Mouse (Mus musculus) R1 (cell line): Measurements from ENCODE around the gene Ddx46.
A peak's percentile ranks its signal among the peaks of the same experiment; 100 is the strongest.

Experiments used
- DNase-seq: peaks from one replicate; pipeline ENCODE4 v3.0.0-alpha.2; 2018; ENCODE audit warnings: low read depth, low spot score

The Ddx46 gene

GRCm38 (mm10) chr13:55721516-55721915, 86.7 kb downstream of the Ddx46 start:
- DNase-seq: no peak

DNA sequence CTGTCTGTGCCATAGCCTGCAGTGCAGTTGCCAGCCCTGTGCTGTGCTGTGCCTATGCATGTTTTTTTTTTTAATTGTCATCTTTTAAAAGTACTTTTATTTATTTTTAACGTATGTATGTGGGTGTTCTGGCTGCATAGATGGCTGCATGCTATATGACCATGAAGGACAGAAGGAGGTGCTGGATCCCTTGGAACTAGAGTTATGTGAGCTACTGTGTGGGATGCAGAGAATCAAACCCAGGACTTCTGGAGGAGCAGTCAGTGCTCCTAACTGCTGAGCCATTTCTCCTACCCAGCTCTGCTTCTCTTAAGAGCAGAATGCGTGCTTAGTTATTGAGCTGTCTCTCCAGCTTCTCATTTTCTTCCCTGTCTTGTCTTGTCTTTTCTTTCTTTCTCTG, 87.2 kb downstream of the Ddx46 start:
- no peak for DNase-seq

GRCm38 (mm10) chr13:55726598-55727119, 91.8 kb downstream of the Ddx46 start:
- DNase-seq: no peak

DNA sequence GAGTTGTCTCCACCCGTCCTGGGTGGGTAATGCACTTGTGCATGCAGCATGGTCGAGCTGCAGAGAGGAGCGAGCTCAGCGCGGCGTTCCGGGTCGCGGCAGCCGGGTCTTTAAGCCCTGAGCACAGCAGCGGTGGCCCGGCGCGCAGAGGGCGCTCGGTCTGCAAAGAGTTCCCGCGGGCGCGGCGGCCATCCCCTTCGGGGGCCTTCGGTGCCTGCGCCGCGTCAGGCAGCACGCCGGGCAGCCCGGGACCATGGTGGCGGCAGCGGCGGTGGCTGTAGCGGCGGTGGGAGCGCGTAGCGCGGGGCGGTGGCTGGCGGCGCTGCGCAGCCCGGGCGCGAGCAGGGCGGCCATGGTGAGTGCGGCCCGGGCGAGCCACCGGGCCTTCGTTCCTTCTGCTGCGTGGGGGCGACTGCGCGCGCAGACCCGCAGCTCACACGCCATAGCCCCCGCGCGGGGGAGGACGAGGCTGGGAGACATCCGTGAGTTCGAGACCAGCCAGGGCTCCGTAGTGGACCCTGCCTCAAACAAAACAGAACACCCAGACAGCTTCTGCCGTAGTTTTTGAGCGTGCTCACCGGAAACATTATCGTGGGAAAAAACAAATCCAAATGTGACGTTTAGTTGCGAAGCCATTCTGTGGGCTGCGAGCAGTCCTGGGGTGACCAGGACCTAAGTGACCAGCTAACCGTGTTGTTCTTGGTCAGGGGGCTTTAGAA, 92.5 kb downstream of the Ddx46 start, which contains the start of gene Pcbd2:
Gene Pcbd2 (plus strand): TSS at position 249 of the 719 bp plus-strand sequence.
- DNase-seq: peak; percentile 75

DNA sequence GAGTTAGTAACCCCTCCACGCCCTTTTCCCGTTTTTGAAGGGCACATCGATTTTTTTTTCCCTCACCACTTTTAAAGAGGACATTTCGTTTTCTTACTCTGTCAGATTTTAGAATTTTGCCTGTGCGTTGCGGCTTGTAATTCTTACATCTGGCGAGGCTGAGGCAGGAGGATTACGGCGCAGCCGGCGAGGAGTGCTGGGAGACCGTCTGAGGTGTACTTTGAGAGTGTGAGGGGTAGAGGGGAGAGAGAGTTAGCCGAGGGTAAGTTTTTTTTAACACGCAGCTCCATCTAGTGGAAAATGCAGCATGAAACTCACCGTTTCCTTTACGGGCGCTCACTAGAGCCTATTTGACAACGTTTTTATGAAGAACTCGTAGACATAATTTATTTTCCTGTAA, 93.0 kb downstream of the Ddx46 start:
- peak; percentile 84 for DNase-seq

DNA sequence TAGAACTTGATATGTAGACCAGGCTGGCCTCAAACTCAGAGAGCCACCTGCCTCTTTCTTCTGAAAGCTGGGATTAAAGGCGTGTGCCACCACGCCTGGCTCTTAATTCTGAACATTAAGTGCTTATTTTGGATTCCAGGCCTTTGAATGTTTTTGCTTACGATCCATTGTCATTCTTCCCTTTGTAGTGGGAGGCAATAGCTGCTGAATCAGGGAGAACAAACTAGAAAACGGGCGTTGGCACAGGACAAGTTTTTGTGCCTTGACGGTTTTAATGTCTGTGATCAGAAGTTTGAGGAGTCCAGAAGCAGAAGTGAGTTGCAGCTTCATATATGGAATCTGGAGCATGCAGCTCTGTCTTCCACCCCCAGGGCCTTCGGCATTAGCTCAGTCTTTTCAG, 95.9 kb downstream of the Ddx46 start:
- DNase-seq: peak; percentile 70
